Mouse (Mus musculus): ENCODE measurements around the gene Zfp865. TPM values are rescaled to one million over a fixed set of nuclear protein-coding genes. Genes with fewer than 3 reads are reported as not detected.

Zfp865 gene
- polyA plus RNA-seq, 1 experiment from 2014 or later, result 4.4 TPM

DNA sequence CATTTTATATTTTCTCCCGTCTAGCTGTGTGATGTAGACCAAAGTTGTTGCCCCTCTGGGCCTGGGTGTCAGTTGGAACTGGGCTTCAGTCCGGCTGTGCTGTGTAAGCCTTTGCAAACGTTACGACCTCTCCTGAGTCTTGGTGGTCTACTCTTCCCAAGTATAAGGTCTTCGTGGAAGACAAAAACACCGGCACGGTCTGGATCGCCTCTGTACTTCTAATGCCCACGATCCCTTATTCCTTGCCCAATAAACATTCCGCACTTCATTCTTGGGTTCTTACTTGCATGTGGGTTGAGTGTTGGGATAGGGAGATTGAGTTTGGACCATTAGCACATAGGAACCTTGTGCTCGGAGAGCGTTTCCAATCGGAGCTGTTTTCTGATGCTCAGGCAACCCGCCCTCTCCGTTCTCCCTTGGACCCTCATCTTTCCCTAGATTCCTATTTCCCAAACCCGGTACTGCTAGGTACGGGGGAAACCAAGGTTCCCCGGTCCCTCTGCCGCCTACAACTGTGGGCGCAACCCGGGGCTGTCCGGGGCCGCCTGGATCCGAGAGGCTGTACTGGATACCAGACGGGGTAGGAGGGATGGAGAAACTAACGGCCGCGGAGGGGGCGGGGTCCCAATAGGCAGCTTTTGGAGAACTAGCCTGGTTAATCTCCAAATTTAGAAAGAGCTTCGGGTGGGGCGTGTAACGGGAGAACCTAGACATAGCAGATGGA lies 33.4 kb downstream of the Zfp865 start:
- peak overlapping the region; percentile 94 for H3K9ac ChIP-seq

GRCm38 (mm10) chr7:5056651-5057263 lies 36.6 kb downstream of the Zfp865 start:
- WGBS, result 2% methylated on average over 53 of the region's 55 CpGs
- Histone ChIP-seq H3K27ac (replicated peaks) (no peak overlapping the region), H3K27me3 (replicated peaks) (peaks cover 77% of the 10 kb centered on the region), H3K9me3 (no peaks in the 10 kb centered on the region), H3K4me2 (peak overlapping the region; percentile 68), H3K36me3 (no peaks in the 10 kb centered on the region), H3K9ac (peak overlapping the region; percentile 78), H3K4me1 (peaks cover 43% of the 10 kb centered on the region), H3K4me3 (peak overlapping the region; percentile 53)
- ATAC-seq (ENCODE audit: extremely low read depth, insufficient number of reproducible peaks, low FRiP score, low TSS enrichment), result no peak

More for the DNA sequence above, 33.4 kb downstream of the Zfp865 start:
- peak overlapping the region; percentile 82 for H3K4me3 ChIP-seq
- no peak for ATAC-seq (ENCODE audit: extremely low read depth, insufficient number of reproducible peaks, low FRiP score, low TSS enrichment)
- H3K27ac ChIP-seq (replicated peaks), result no peak overlapping the region
- no peaks in the 10 kb centered on the region for H3K9me3 ChIP-seq
- peaks cover 70% of the 10 kb centered on the region for H3K27me3 ChIP-seq (replicated peaks)
- H3K4me2 ChIP-seq, result peak overlapping the region; percentile 94
- WGBS, result 9% methylated on average over 32 of the region's 32 CpGs
- H3K4me1 ChIP-seq, result peaks cover 40% of the 10 kb centered on the region
- H3K36me3 ChIP-seq, result no peaks in the 10 kb centered on the region

DNA sequence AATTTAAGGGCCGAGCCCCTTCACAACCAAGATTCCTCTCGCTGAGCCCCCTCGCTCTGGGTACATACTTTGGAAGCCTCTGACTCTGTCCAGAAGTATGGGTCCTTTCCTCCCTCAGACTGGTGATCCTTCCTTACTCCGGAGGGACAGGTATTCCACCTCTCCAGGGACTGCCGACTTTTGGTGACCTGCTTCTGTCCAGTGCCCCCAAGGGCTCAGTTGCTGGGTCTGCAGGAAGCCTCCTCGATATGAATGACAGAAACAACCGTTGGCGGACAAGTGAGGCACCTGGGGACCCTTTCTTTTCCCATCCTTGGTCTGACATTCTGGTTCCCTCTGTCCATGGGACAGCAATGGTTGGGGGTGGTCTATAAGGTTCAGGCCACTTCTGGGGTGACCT lies 37.2 kb downstream of the Zfp865 start:
- H3K4me3 ChIP-seq, result peak overlapping the region; percentile 53
- peaks cover 71% of the 10 kb centered on the region for H3K27me3 ChIP-seq (replicated peaks)
- H3K36me3 ChIP-seq, result no peaks in the 10 kb centered on the region
- H3K4me1 ChIP-seq, result peaks cover 37% of the 10 kb centered on the region
- H3K4me2 ChIP-seq, result peak overlapping the region; percentile 68
- no peaks in the 10 kb centered on the region for H3K9me3 ChIP-seq
- no peak for ATAC-seq (ENCODE audit: extremely low read depth, insufficient number of reproducible peaks, low FRiP score, low TSS enrichment)
- peak overlapping the region; percentile 78 for H3K9ac ChIP-seq
- 27% methylated on average over 8 of the region's 8 CpGs for WGBS
- H3K27ac ChIP-seq (replicated peaks), result no peak overlapping the region

DNA sequence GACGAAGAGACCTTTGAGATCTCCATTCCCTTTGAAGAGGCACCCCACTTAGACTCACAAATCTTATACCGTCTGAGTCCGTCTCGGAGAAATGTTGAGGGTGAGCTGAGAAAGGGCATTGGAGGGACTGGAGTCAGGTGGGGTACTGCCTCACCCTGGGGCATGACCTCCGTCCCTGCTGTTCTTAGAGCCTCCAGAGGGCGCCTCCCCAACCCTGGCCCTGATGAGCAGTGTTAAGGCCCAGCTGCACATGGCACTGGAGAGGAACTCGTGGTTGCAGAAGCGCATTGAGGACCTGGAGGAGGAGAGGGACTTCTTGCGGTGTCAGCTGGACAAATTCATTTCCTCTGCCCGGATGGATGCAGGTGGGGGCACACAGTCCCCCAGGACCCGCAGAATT lies 37.6 kb downstream of the Zfp865 start:
- WGBS, result 34% methylated on average over 11 of the region's 11 CpGs

GRCm38 (mm10) chr7:5058631-5059030 lies 38.5 kb downstream of the Zfp865 start:
- Histone ChIP-seq H3K27ac (replicated peaks) (no peak overlapping the region), H3K9ac (no peak overlapping the region), H3K9me3 (no peaks in the 10 kb centered on the region), H3K36me3 (no peaks in the 10 kb centered on the region), H3K4me3 (no peak overlapping the region), H3K27me3 (replicated peaks) (peaks cover 58% of the 10 kb centered on the region), H3K4me1 (peaks cover 32% of the 10 kb centered on the region), H3K4me2 (no peak overlapping the region)
- 85% methylated on average over 1 of the region's 1 CpGs for WGBS
- ATAC-seq (ENCODE audit: extremely low read depth, insufficient number of reproducible peaks, low FRiP score, low TSS enrichment), result no peak

More for the DNA sequence above, 37.6 kb downstream of the Zfp865 start:
- Histone ChIP-seq H3K27ac (replicated peaks) (no peak overlapping the region), H3K4me2 (peak overlapping the region; percentile 68; the same call in 1 of the 2 replicates), H3K9ac (no peak overlapping the region), H3K4me1 (peaks cover 32% of the 10 kb centered on the region), H3K36me3 (no peaks in the 10 kb centered on the region), H3K4me3 (no peak overlapping the region), H3K27me3 (replicated peaks) (peaks cover 66% of the 10 kb centered on the region), H3K9me3 (no peaks in the 10 kb centered on the region)
- no peak for ATAC-seq (ENCODE audit: extremely low read depth, insufficient number of reproducible peaks, low FRiP score, low TSS enrichment)

- H3K27ac ChIP-seq (replicated peaks), result no peak overlapping the region
- ATAC-seq (ENCODE audit: extremely low read depth, insufficient number of reproducible peaks, low FRiP score, low TSS enrichment), result no peak
- peaks cover 50% of the 10 kb centered on the region for H3K27me3 ChIP-seq (replicated peaks)
- peak overlapping the region; percentile 97 for H3K9ac ChIP-seq
- no peak overlapping the region for H3K4me2 ChIP-seq
- 84% methylated on average over 12 of the region's 12 CpGs for WGBS
- H3K4me3 ChIP-seq, result no peak overlapping the region
- H3K36me3 ChIP-seq, result no peaks in the 10 kb centered on the region
- peaks cover 34% of the 10 kb centered on the region for H3K4me1 ChIP-seq
- no peaks in the 10 kb centered on the region for H3K9me3 ChIP-seq
These were observed 39.2 kb downstream of the Zfp865 start for GRCm38 (mm10) chr7:5059421-5059820.

DNA sequence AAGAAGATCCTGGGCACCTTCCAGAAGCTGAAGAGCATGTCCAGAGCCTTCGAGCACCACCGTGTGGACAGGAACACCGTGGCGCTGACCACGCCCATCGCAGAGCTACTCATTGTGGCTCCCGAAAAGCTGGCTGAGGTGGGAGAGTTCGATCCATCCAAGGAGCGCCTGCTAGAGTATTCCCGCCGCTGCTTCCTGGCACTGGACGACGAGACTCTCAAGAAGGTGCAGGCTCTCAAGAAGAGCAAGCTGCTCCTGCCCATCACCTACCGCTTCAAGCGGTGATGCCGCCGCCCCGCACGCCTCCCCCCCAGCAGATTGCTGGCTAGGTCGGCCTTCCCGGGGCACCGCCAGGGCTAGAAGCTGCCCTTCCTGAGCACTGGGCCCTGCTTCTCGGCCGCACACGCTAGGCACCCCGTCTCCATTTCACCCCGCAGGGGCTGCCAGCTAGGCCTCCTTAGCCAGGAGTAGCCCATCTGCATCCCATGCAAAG lies 40.1 kb downstream of the Zfp865 start:
- H3K27me3 ChIP-seq (replicated peaks), result peaks cover 42% of the 10 kb centered on the region
- 3% methylated on average over 27 of the region's 27 CpGs for WGBS
- H3K4me2 ChIP-seq, result peak overlapping the region; percentile 96
- H3K9me3 ChIP-seq, result no peaks in the 10 kb centered on the region
- H3K27ac ChIP-seq (replicated peaks), result peak overlapping the region; percentile 99
- no peak for ATAC-seq (ENCODE audit: extremely low read depth, insufficient number of reproducible peaks, low FRiP score, low TSS enrichment)
- H3K36me3 ChIP-seq, result peaks cover 1% of the 10 kb centered on the region; the same call in 1 of the 2 replicates
- peak overlapping the region; percentile 88 for H3K4me3 ChIP-seq
- H3K4me1 ChIP-seq, result peaks cover 40% of the 10 kb centered on the region
- peak overlapping the region; percentile 97 for H3K9ac ChIP-seq

- Histone ChIP-seq H3K4me1 (peaks cover 49% of the 10 kb centered on the region), H3K4me2 (peak overlapping the region; percentile 96), H3K36me3 (peaks cover 10% of the 10 kb centered on the region), H3K4me3 (peak overlapping the region; percentile 88), H3K27ac (replicated peaks) (peak overlapping the region; percentile 99), H3K9me3 (no peaks in the 10 kb centered on the region), H3K27me3 (replicated peaks) (peaks cover 33% of the 10 kb centered on the region), H3K9ac (peak overlapping the region; percentile 97)
- ATAC-seq (ENCODE audit: extremely low read depth, insufficient number of reproducible peaks, low FRiP score, low TSS enrichment), result peak; percentile 76
- WGBS, result under 1% methylated on average over 60 of the region's 60 CpGs
These were observed 41.0 kb downstream of the Zfp865 start for GRCm38 (mm10) chr7:5060944-5061773.

DNA sequence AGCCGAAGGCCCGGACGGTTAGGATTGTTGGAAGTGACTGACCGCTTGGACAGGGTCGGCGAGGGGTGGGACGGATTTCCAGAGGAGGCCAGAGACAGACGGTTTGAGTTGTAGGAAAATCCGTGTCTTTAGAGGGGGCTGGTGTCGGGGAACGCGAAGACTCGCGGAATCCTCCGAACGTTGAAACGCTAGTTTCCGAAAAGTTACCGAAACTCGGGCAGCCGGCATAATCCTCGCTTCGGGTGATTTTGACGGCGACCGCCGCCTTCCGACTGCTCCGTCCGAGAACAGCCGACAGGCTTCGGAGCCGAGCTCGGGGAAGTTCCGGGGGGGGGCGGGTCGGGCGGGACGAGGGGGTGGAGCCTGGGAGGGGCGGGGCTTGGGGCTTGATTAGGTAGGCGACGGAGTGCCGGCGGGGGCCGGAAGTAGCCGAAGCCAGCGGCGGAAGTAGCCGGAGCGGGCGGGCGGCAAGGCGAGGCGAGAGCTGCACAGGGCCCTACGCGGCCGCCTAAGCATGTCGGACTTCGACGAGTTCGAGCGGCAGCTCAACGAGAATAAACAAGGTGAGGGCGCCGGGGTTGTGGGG lies 41.7 kb downstream of the Zfp865 start, which contains the start of gene U2af2:
Gene U2af2, plus strand, starts transcription at position 370 of the 586 bp plus-strand sequence.
- peak; percentile 81 for ATAC-seq (ENCODE audit: extremely low read depth, insufficient number of reproducible peaks, low FRiP score, low TSS enrichment)
- Histone ChIP-seq H3K27me3 (replicated peaks) (peaks cover 26% of the 10 kb centered on the region), H3K4me1 (peaks cover 50% of the 10 kb centered on the region), H3K4me2 (peak within 1 kb of the TSS; percentile 96), H3K27ac (replicated peaks) (peak within 1 kb of the TSS; percentile 99), H3K36me3 (peaks cover 17% of the 10 kb centered on the region), H3K4me3 (peak within 1 kb of the TSS; percentile 88), H3K9ac (peak within 1 kb of the TSS; percentile 97), H3K9me3 (no peaks in the 10 kb centered on the region)
- under 1% methylated on average over 65 of the region's 65 CpGs for WGBS

DNA sequence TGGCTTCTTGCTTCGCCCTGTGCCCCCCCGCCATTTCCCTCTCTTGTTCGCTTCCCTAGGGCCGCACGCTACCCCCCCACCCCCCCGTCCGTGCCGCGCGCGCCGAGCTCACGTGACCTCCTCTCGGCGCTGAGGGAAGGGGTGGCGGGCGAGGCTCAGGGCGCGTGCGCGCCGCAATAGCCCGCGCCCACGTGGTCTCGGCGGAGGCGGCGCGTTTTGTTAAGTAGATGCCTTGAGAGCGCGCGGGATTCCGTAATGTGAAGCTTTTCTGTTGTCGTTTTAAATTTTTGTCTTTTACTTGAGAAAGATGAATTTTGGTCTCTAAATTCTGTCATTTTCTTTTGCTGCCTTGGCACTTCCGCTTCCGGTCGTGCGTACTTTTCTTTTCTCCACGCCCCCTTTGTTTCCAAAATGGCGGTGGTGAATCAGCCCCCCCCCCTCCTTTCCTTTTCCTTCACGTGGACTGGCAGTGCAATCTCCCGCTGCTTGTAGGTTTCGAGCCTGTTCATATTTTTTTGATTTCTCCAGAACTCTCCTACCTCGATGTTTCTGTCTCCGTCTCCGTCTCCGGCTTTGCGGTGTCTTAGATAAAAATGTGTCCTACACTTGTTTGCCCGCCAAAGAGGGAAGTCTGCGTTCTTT lies 42.3 kb downstream of the Zfp865 start:
- Histone ChIP-seq H3K9me3 (no peaks in the 10 kb centered on the region), H3K4me2 (peak overlapping the region; percentile 96), H3K27ac (replicated peaks) (peak overlapping the region; percentile 99), H3K4me3 (peak overlapping the region; percentile 88), H3K36me3 (peaks cover 23% of the 10 kb centered on the region), H3K4me1 (peaks cover 52% of the 10 kb centered on the region), H3K27me3 (replicated peaks) (peaks cover 20% of the 10 kb centered on the region), H3K9ac (peak overlapping the region; percentile 97)
- WGBS, result under 1% methylated on average over 51 of the region's 51 CpGs
- ATAC-seq (ENCODE audit: extremely low read depth, insufficient number of reproducible peaks, low FRiP score, low TSS enrichment), result peak; percentile 74

Data from heart, embryonic 13.5 days (tissue).